Mouse (Mus musculus): ENCODE results near the gene Vmn1r159. TPM values are rescaled to one million over a fixed set of nuclear protein-coding genes. Genes with fewer than 3 reads are reported as not detected.
"Not testable (repeated sequence)": the region's sequence is repeated elsewhere in the genome, so short reads cannot be mapped to it uniquely, and the experiment has no call there.

Gene Vmn1r159
- polyA plus RNA-seq (2012; rRNA removed) (not detected in 2 replicates), polyA plus RNA-seq (2014; fragmentation: Nextera tagmentation; extraction: Ambion mirVana) (not detected in 2 replicates)

- not testable (repeated sequence) for ATAC-seq (ENCODE audit: low FRiP score, low read depth); H3K9me3 ChIP-seq (ENCODE audit: control insufficient read depth, low read length); DNase-seq (ENCODE audit: low spot score); H3K4me1 ChIP-seq (ENCODE audit: control insufficient read depth, insufficient read depth, low read length); H3K4me2 ChIP-seq (replicated peaks; ENCODE audit: low read depth, low read length, severe bottlenecking); H3K27ac ChIP-seq (replicated peaks; ENCODE audit: low read depth, low read length); H3K36me3 ChIP-seq (ENCODE audit: control insufficient read depth, insufficient read depth, low read length); H3K4me3 ChIP-seq (replicated peaks; ENCODE audit: low read length); H3K9ac ChIP-seq (ENCODE audit: low read depth, low read length, severe bottlenecking); H3K27me3 ChIP-seq (ENCODE audit: control insufficient read depth, insufficient read depth, low read length)
- 61% methylated on average over 2 of the region's 3 CpGs for WGBS
Measured at GRCm38 (mm10) chr7:22843505-22843904, at the start of gene Vmn1r159. Gene Vmn1r159, minus strand, starts transcription at chr7:22843605.

GRCm38 (mm10) chr7:22870924-22871323, 27.5 kb upstream of the Vmn1r159 start, which contains the start of gene Vmn1r160:
Gene Vmn1r160, plus strand, starts transcription at chr7:22871224.
- ATAC-seq (ENCODE audit: low FRiP score, low read depth); DNase-seq (ENCODE audit: low spot score); H3K27me3 ChIP-seq (ENCODE audit: control insufficient read depth, insufficient read depth, low read length); H3K4me2 ChIP-seq (replicated peaks; ENCODE audit: low read depth, low read length, severe bottlenecking); H3K4me1 ChIP-seq (ENCODE audit: control insufficient read depth, insufficient read depth, low read length); H3K9ac ChIP-seq (ENCODE audit: low read depth, low read length, severe bottlenecking); H3K27ac ChIP-seq (replicated peaks; ENCODE audit: low read depth, low read length); H3K36me3 ChIP-seq (ENCODE audit: control insufficient read depth, insufficient read depth, low read length); H3K9me3 ChIP-seq (ENCODE audit: control insufficient read depth, low read length); H3K4me3 ChIP-seq (replicated peaks; ENCODE audit: low read length): not testable (repeated sequence)
- WGBS = 21% methylated on average over 1 of the region's 3 CpGs

Other genes starting within 250 kb of the Vmn1r159 start
- not detected in 2 replicates for gene Vmn1r155, start 185.6 kb downstream of the Vmn1r159 start, polyA plus RNA-seq (2012; rRNA removed)
- not detected in 2 replicates for gene Vmn1r155, start 185.6 kb downstream of the Vmn1r159 start, polyA plus RNA-seq (2014; fragmentation: Nextera tagmentation; extraction: Ambion mirVana)
- gene Gm8693, start 151.3 kb downstream of the Vmn1r159 start, polyA plus RNA-seq (2012; rRNA removed) = not detected in 2 replicates
- gene Gm8693, start 151.3 kb downstream of the Vmn1r159 start, polyA plus RNA-seq (2014; fragmentation: Nextera tagmentation; extraction: Ambion mirVana) = not detected in 2 replicates
- not detected in 2 replicates for gene Gm4567, start 123.9 kb downstream of the Vmn1r159 start, polyA plus RNA-seq (2012; rRNA removed)
- not detected in 2 replicates for gene Gm4567, start 123.9 kb downstream of the Vmn1r159 start, polyA plus RNA-seq (2014; fragmentation: Nextera tagmentation; extraction: Ambion mirVana)
- not detected in 2 replicates for gene Vmn1r157, start 81.9 kb downstream of the Vmn1r159 start, polyA plus RNA-seq (2012; rRNA removed)
- not detected in 2 replicates for gene Vmn1r157, start 81.9 kb downstream of the Vmn1r159 start, polyA plus RNA-seq (2014; fragmentation: Nextera tagmentation; extraction: Ambion mirVana)
- not detected in 2 replicates for gene Vmn1r158, start 52.8 kb downstream of the Vmn1r159 start, polyA plus RNA-seq (2012; rRNA removed)
- not detected in 2 replicates for gene Vmn1r158, start 52.8 kb downstream of the Vmn1r159 start, polyA plus RNA-seq (2014; fragmentation: Nextera tagmentation; extraction: Ambion mirVana)
- gene Vmn1r160, start 27.6 kb upstream of the Vmn1r159 start, polyA plus RNA-seq (2012; rRNA removed) = not detected in 2 replicates
- gene Vmn1r160, start 27.6 kb upstream of the Vmn1r159 start, polyA plus RNA-seq (2014; fragmentation: Nextera tagmentation; extraction: Ambion mirVana) = not detected in 2 replicates
- gene Gm4214, start 141.1 kb upstream of the Vmn1r159 start, polyA plus RNA-seq (2012; rRNA removed) = not detected in 2 replicates
- not detected in 2 replicates for gene Gm4214, start 141.1 kb upstream of the Vmn1r159 start, polyA plus RNA-seq (2014; fragmentation: Nextera tagmentation; extraction: Ambion mirVana)
- gene Gm4216, start 176.3 kb upstream of the Vmn1r159 start, polyA plus RNA-seq (2012; rRNA removed) = not detected in 2 replicates
- gene Gm4216, start 176.3 kb upstream of the Vmn1r159 start, polyA plus RNA-seq (2014; fragmentation: Nextera tagmentation; extraction: Ambion mirVana) = not detected in 2 replicates
- gene Vmn1r163, start 211.9 kb upstream of the Vmn1r159 start, polyA plus RNA-seq (2012; rRNA removed) = not detected in 2 replicates
- not detected in 2 replicates for gene Vmn1r163, start 211.9 kb upstream of the Vmn1r159 start, polyA plus RNA-seq (2014; fragmentation: Nextera tagmentation; extraction: Ambion mirVana)
- not detected in 2 replicates for gene Gm8720, start 223.9 kb upstream of the Vmn1r159 start, polyA plus RNA-seq (2012; rRNA removed)
- not detected in 2 replicates for gene Gm8720, start 223.9 kb upstream of the Vmn1r159 start, polyA plus RNA-seq (2014; fragmentation: Nextera tagmentation; extraction: Ambion mirVana)

All from limb, embryonic 14.5 days (tissue).